Mouse (Mus musculus) megakaryocyte, embryonic 14.5 days (primary cell): ENCODE measurements around the gene Fbxo5.

ENCODE experiments used
- FLI1 ChIP-seq: IDR thresholded peaks from 2 replicates; pipeline ENCODE4 v1.6.1; 2012; ENCODE audit warnings: low read length, inconsistent platforms, mixed read lengths
- GATA1 ChIP-seq: IDR thresholded peaks from 3 replicates; pipeline ENCODE4 v1.6.1; 2012; ENCODE audit warnings: mixed read lengths, low read length, inconsistent platforms, borderline replicate concordance

DNA sequence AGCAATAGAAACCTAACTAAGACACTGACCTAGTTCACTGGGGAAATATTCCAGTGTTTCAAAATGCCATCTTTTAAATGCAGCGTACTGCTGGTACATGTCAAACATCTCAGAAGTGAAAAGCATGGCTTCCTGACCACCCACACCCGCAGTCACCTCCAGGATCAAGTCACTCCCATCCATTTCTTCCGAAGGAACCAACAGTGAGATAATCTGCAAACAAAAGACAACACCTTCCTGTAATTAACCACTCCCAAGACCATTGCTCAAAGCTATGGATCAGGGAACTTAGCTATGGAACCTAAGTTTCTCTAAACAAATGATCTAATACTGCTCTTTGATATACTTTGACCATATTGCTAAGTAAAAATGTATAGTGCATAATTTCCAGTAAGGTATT, 13.4 kb upstream of the Fbxo5 start:
- no peak for TF ChIP-seq GATA1
- TF ChIP-seq FLI1: no peak
